Mouse (Mus musculus): Measurements from ENCODE around the gene Bpifb9a.

DNA sequence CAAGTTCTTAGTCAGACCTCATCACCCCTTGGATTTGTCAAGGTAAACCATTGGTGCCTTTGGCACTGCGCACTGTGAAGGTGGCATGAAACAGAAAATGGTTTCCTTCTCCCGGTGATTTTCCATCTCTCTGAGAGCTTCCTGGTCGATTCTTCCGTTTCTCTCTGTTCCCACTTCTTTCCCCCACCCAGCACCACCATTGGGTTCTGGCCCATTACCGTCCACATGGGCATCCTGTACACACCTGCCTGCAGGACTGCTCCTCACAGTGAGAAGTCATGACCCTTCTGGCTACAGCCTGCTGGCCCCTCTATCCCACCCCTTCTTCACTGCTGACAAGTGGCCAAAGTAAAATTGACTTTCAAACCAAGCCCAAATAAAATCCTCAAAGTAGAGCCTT is 12.3 kb upstream of the Bpifb9a start:
- TF ChIP-seq CTCF (IDR thresholded peaks at IDR 0.05; ENCODE audit: low read depth, low read length), result no peak
- no peak for TF ChIP-seq POLR2A (IDR thresholded peaks at IDR 0.05; ENCODE audit: borderline replicate concordance, low read depth, low read length)
